Mouse (Mus musculus) brain, embryonic 18.5 days (tissue): Measurements from ENCODE around the gene Opn5.

Source experiments
- DNase-seq: peaks from one replicate; pipeline ENCODE4 v3.0.0-alpha.2; 2012; ENCODE audit warnings: low read depth, low spot score

Opn5 gene

DNA sequence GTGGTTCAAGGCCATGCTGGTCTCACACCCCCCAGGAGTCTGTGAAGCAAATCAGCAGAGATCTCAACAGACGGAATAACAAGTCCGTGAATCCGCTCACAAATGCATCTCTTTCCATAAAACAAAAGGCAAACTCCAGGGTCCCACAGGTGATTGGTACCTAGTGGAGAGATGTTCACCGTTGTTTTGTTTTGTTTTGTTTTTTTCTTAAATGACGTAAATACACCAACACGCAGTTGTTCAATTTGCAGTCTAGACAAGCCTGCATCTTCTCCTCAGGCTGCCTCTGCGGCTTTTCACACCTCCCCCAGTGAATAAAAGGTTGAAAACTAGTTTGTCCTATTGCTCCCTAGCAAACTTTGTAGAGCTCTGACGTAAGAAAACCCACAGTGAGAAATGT, at the start of gene Opn5:
TSS of gene Opn5 (minus strand) at position 101 of the 400 bp plus-strand sequence.
- DNase-seq: no peak

DNA sequence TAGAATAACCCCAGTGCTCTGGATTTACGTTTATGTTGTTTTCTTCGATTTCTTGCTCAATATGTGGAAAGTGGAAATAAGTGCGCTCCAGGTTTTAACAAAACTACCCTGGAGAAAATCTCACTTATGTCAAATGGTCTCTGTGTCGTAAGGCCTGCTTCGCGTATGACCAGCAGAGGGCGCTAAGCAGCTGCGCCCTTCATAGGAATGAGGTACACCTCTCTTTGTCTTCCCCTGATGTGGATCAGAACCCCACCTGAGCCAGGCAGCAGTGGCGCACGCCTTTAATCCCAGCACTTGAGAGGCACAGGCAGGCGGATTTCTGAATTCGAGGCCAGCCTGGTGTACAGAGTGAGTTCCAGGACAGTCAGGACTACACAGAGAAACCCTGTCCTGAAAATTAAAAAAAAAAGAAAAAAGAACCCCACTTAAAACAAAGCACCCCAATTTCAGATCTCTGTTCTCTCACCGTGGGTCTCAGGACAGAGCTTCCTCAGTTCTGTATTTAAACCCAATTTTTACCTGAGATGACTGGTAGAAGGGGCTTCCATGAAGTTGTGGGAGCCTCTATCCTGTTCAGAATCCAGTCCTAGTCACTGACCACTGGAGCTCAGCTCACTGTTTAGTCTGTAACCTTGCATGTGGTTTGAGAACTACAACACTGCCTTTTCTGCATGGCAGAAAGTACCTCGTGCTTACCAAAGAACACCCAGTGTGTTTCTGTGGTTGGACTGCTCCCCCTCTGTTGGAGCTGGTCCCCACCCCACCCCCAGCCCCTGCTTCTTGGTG, 47.6 kb upstream of the Opn5 start:
- DNase-seq: no peak

DNA sequence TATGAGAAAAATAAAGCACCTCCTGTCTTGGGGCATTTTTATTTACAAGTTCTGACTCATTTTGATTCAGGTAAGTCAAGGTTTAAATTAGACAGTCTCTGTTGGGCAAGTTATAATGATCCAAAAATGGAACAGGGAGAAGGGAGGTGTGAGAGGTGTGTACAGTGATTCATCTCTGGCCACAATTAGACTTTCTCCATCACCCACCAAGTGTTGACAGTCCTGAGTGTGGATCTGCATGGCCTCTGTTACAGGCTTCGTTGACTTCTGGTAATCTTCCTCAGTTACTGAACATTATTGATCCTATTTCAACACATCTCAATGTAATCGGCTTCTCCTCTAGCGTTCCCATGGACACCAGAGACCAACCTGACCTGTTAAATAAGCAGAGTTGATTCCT, 32.2 kb upstream of the Opn5 start:
- DNase-seq: no peak

DNA sequence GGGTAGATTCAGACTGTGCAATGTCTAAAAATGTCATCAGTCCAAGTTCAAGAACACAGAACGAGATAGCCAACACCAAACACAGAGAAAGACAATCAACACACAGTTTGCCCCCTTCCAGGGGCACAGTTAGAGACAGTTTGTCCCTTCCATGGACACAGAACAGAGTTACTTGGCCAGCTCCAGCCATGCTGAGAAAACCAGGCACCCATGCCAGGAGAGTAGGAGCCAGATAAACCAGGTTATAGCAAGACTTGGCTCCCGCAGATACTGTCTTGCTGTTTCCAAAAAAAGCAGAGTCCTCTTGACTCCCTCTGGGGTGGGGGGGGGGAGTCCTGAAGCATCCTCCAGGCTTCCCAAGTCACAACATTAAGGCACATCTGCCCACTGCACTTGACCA, 19.0 kb upstream of the Opn5 start:
- DNase-seq: no peak

DNA sequence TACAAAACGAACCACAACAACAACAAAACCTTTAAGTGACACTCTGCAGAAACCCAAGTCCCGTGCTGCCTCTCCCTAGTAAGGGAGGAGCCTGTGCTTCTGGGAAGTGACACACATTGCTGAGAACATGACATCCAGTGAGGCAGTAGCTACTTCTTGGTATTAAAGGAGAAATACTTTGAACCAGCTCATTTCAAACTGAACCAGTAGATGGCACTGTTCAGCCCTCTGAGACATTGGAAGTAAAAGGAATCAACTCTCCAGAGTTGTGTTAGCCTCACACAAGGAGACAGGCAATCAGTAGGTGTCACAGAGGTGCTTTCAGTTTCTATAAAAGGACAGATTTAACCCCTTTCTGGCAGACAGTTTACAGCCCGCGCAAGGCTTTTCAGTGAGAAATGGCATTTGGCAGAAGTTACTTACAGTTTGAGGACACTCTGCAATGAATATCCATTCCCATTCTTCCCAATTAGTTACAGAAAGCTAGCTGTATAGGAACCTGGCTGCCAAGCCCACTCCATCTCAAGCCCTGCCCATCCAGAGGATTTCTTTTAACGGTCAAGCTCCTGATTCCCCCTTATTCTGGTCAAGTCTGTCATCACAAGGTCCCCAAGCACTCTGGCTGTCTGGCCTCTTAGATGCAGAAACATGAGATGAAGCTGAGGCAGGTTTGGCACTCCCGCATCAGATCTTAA, 2.0 kb upstream of the Opn5 start:
- peak; percentile 24 for DNase-seq

DNA sequence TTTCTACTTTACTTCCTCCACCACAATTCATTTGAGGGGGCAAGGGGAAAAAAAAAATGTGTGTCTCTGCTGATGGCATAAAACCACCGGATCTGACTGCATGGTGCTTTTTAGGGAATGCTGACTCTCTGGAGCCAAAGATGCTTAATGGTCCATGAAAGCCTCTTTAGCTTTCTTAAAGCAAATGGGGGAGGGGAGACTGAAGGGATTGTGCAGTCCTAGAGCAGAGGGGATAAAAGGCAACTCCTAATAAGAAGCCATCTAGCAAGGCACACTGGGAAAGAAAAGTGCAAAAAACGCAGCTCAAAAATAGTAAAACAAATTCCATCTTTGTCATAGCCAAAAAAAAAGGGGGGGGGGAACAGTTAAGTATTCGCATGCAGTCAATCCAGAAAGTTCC, 2.9 kb downstream of the Opn5 start:
- no peak for DNase-seq

DNA sequence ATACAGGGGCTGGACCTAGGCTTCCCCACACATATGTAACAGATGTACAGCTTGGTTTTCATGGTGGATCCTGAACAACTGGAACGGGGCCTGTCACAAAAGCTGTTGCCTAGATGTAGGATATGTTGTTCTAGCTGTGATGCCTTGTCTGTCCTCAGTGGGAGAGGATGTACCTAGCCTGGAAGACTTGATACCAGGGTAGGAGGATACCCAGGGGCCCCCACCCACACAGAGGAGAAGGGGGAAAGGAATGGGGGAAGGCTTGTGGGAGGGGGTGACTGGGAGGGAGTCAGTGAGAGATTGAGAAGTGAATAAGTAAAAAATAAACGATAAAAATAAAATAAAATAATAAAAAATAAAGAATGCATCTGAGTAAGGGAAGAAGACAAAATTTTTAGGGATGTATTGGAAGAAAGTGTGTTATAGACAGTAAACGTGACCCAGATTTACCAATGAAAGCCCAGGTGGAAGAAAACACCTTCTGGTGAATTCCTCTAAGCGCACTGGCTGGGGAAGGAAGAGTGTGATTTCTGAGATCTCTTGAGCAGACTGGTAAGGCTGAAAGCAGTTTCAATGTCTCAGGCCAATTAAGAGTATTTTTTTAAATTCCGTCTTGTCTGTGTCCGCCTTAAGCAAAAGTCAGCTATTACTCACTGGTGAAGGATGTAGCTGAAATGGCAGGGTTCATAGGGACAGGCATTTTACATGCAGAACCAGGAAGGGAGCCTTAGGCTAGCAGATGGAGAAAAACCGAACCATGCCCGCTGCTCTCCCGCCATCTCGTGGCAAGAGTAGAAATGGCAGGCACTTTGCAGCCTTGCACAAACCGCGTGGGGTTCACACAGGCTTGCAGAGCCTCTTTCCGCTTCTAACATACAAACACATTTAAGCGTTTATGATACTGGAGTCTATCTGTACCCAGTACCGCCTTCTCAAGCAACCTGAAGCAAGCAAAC, 8.1 kb downstream of the Opn5 start:
- peak; percentile 73 for DNase-seq

DNA sequence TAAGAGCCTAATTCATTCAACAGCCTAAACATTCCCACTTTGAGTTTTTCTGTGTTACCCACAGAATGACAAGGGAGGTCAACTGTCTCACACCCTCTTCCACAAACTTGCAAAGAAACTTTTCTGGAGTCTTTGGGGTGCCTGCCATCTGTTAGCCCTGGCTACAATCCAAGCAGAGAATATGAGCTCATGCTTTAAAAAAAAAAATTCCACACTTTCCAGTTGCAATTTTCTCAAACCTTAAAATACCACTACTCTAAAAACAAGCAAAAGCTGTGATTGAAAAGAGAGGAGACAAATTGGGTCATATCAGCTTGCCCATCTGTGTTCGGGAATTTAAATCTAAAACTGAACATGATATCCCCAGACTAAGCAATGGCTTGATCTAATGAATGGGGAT, 24.7 kb downstream of the Opn5 start:
- DNase-seq: no peak

DNA sequence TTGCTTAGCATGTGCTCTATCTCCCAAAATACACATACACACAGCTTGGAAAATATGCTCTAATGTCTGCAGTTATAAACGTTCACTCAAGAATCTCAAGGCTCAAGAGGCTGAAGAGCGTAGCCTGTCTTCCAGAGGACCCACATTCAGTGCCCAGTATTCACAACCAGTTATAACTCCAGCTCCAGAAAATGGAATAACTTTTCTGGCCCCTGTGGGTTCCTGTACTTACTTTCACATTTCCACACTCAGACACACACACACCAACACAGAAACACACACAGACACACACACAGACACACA, 28.2 kb downstream of the Opn5 start:
- DNase-seq: no peak

DNA sequence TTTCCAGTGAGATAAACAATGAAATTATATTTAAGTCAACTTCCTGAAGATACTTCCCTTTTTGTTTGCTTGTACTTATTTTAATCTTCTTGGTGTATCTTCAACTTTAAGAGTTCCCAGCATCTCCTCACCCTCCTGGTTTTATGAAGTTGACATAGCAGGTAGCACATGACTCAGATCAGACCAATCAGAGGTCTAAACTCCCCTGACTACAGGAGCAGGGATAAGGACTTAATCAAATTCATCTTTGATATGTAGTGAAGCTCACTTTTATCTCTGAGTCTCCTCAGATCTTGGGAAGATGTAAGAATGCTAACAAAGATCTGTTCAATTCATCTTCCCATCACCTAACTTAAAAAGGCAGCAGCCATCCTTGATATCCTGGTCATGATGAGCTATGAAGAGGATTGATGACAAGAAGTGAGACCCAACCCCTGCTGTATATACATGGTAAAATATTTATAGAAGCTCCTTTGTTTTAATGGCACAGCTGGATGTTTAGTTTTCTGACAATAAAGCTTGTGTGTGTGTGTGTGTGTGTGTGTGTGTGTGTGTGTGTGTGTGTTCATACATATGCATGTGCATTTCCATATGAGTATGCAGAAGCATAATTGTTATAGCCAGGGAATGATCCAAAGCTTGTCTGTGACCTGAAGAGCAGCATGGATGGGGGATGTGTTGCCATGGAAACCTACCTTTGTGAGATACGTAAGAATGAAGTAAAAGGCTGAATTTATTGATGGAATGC, 28.7 kb downstream of the Opn5 start:
- no peak for DNase-seq

DNA sequence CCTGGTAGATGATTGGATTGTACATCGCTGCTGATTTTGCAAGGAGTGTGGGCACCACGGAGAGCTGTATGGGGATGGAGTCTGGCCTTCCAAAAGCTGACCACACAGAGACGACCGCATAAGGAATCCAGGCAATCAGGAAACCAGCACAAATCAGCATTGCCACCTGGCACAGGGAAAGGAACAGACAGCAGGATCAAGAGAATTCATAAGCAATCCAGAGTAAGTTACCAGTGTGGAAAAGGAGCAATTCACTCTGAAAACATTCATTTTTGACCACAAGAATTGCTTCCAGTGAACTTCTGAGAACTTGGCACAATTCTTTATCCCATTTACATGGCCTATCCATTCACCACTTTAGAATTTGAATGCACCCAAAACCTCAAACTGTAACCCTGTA, 30.6 kb downstream of the Opn5 start:
- DNase-seq: no peak

DNA sequence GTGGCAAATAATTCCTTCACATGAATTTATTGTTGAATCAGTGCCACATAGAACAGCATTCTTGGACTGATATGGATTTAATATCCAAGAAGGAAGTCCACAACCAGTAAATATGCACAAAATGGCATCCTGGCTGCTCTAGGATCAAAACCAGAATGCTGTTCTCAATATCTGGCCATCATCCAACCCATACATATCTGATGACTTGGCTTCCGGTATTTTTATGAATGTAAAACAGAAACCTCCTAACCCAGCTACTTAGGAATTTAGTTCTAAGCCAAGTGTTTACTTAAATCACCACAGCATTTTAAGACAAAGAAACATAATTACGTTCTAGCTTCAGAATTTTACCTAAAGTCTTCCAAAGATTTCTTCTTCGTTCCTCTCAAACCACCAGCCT, 31.0 kb downstream of the Opn5 start:
- DNase-seq: no peak

DNA sequence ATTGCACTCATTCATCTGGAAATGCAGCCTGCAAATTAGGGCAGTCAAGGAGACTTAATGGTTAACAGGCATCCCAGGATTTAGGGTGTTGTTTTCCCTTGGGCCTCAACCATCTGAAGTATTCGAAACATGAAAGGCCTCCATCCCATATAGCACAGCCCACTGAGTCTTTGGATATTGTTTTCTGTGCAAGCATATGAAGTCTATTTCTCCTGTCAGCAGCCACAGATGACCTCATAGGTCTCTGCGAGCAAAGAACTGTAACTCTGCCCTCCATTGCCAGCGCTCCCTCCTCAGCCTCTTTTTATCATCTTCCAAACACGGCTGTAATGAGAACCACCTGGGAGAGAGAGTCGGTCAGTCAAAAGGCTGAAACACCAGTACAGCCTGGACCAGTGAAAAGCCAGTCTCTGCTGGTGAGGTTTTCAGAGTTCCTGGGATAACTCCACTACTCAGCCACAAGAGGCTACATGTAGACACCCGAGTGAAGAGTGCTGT, 34.5 kb downstream of the Opn5 start:
- DNase-seq: no peak

DNA sequence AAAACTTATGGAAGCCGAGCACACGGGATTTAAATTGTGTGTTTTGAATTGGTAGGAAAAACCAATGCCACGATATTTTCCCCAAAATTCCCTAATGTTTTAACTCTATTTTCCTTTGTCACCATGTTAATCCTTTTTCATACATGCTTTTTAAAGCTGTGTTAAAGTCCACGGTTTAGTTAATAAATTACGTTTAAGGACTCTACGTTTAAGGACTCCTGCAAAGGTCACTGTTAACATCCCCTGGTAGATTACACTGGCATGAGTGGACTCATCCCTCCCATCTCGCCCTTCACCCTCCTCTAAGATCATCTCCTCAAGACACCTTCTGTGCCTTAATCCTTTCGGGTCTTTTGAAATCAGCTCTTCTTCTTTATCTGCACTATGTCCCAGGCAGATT, 37.4 kb downstream of the Opn5 start:
- no peak for DNase-seq

DNA sequence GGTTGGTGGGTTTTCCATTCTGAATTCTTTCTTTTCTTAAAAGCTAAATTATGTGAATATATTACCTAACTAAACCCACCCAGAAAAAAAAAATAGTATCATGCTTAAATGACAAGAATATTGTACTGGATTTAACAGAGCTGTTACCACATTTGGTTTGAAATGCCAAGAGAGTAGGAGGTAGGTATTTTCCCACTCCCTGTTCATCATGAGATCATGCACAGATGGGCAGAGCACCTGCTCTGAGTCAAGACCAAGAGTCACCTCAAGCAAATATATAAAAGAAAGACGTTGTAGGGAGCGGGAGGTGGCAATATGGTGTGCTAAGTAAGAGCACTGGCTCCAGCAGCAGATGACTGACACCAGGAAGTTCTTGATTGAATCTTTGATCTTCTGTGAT, 61.6 kb downstream of the Opn5 start:
- DNase-seq: no peak

DNA sequence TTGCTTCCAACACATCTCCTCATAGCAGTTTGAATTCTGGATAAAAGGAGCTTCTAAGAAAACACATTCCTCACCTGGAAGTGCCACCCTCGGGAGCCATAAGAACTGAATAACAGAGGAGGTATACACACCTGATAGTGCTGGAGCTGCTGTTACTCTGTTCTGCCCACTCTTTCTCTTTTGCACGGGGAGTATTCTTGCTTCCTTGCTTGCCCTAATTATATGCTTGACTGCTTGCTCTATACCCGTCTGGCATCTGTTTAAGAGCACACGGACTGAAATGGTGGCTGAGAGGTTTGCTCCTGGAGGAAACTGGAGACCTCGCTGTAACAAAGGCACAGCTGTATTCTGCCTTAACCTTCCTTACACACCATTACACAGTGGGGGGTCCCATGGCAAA, 81.0 kb downstream of the Opn5 start:
- no peak for DNase-seq

DNA sequence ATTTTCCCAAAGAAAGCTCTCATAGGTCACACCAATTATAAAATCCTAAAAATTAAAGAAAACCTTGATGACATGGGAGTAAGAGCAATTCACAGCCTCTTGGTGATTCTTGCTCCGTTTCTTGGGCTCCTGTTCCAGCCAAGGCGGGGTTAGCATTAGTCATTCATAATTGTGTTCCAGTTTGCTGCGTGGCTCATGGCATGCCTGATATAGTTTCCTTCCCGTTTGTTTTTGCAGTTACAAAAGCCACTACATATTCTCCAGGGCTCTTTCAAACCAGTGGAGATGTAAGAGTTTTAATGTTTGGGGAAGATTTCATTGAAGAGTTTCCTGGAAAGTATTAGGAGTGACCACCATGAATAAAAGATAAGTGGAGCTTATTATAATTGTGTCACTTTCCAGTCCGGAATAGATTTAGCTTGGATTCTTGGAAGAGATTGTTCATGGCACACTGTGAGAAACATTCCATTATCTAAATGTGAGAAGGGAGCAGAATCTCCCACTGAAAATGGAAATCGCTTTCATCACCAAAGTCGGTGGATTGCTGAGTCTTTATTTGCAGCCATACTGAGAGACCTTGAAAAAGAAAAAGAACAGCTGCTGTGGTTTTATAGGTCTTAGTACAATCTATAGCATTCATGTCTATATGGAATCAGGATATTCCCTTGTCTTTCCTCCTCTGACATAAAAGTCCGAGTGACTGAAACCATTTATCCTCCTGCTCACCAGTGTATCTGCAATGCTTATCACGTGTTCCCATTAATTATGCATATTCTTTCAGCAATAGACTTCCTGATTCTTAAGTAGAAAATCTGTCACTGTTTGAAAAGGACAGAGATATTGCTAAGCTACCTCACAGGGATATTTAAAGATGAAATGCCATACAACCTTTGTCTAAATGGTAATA, 101.6 kb downstream of the Opn5 start:
- DNase-seq: no peak
